Mouse (Mus musculus) neural tube, embryonic 12.5 days (tissue): Measurements from ENCODE around the gene Mindy1. TPM values are rescaled to one million over a fixed set of nuclear protein-coding genes. Genes with fewer than 3 reads are reported as not detected.
"Not testable (repeated sequence)": the region's sequence is repeated elsewhere in the genome, so short reads cannot be mapped to it uniquely, and the experiment has no call there.

Experiments
- ATAC-seq: fragments of 200-750 bp; cut with Nextera tagmentation; 2 replicates; pipeline ENCODE4 v1.8.0; 2017; ENCODE audit warnings: low read depth, mild to moderate bottlenecking, moderate TSS enrichment, moderate library complexity; ENCODE audit not compliant: low FRiP score
- H3K27ac ChIP-seq: fragments of 300-500 bp; sonication (generic); 2 replicates; pipeline ENCODE4 v1.5.1; 2016
- H3K27me3 ChIP-seq: fragments of 300-500 bp; sonication (generic); replicated peaks from 2 replicates; pipeline ENCODE4 v1.6.1; 2016; ENCODE audit warnings: mild to moderate bottlenecking
- H3K36me3 ChIP-seq: fragments of 300-500 bp; sonication (generic); 2 replicates; pipeline ENCODE4 v1.6.1; 2016; ENCODE audit warnings: mild to moderate bottlenecking
- H3K4me1 ChIP-seq: fragments of 300-500 bp; sonication (generic); 2 replicates; pipeline ENCODE4 v1.6.1; 2016
- H3K4me2 ChIP-seq: fragments of 300-500 bp; sonication (generic); replicated peaks from 2 replicates; pipeline ENCODE4 v1.6.1; 2016; ENCODE audit warnings: mild to moderate bottlenecking
- H3K4me3 ChIP-seq: fragments of 300-500 bp; sonication (generic); 2 replicates; pipeline ENCODE4 v1.5.1; 2016
- H3K9ac ChIP-seq: fragments of 300-500 bp; sonication (generic); 2 replicates; pipeline ENCODE4 v1.6.1; 2016; ENCODE audit warnings: mild to moderate bottlenecking
- H3K9me3 ChIP-seq: fragments of 300-500 bp; sonication (generic); 2 replicates; pipeline ENCODE4 v1.6.1; 2016; ENCODE audit warnings: mild to moderate bottlenecking
- WGBS: fragments of 180-500 bp; shearing (Covaris S2); methylation state at CpG from one replicate; pipeline ENCODE4 v1.1.7; 2016; 5-methylcytosine and 5-hydroxymethylcytosine counted together
- polyA plus RNA-seq: library from polyadenylated mRNA; unstranded; fragments of >200 nt; fragmentation: Nextera tagmentation; extraction: Ambion mirVana; gene quantifications from 2 replicates; pipeline ENCODE4 v1.2.1, GENCODE M21; 2016

Mindy1 gene
- polyA plus RNA-seq, 1 experiment from 2014 or later = 51.5 TPM

GRCm38 (mm10) chr3:95318548-95318947 is 37.4 kb downstream of the Mindy1 start:
- H3K9me3 ChIP-seq = no peaks in the 10 kb centered on the region
- H3K4me3 ChIP-seq = no peak overlapping the region
- peaks cover 27% of the 10 kb centered on the region for H3K4me1 ChIP-seq
- H3K27me3 ChIP-seq = no peaks in the 10 kb centered on the region
- no peak overlapping the region for H3K27ac ChIP-seq
- no peak overlapping the region for H3K9ac ChIP-seq
- H3K36me3 ChIP-seq = peaks cover 38% of the 10 kb centered on the region
- 50% methylated on average over 6 of the region's 6 CpGs for WGBS
- H3K4me2 ChIP-seq = no peak overlapping the region
- ATAC-seq = no peak

GRCm38 (mm10) chr3:95319110-95319509 is 38.0 kb downstream of the Mindy1 start:
- peaks cover 43% of the 10 kb centered on the region for H3K36me3 ChIP-seq
- no peaks in the 10 kb centered on the region for H3K27me3 ChIP-seq
- no peak overlapping the region for H3K27ac ChIP-seq
- H3K4me1 ChIP-seq = peaks cover 27% of the 10 kb centered on the region
- no peak overlapping the region for H3K9ac ChIP-seq
- no peaks in the 10 kb centered on the region for H3K9me3 ChIP-seq
- H3K4me3 ChIP-seq = no peak overlapping the region
- WGBS = 75% methylated on average over 2 of the region's 2 CpGs
- H3K4me2 ChIP-seq = no peak overlapping the region
- ATAC-seq = no peak

- no peaks in the 10 kb centered on the region for H3K9me3 ChIP-seq
Measured at GRCm38 (mm10) chr3:95319701-95320625, 38.8 kb downstream of the Mindy1 start.

GRCm38 (mm10) chr3:95323429-95323828 is 42.3 kb downstream of the Mindy1 start:
- Histone ChIP-seq H3K4me1 (0 out of 2 replicates have a peak, but pooled peaks cover 7% of the 10 kb centered on the region), H3K4me2 (no peak overlapping the region), H3K27me3 (no peaks in the 10 kb centered on the region), H3K27ac (no peak overlapping the region), H3K4me3 (no peak overlapping the region), H3K9me3 (no peaks in the 10 kb centered on the region), H3K9ac (no peak overlapping the region), H3K36me3 (peaks cover 84% of the 10 kb centered on the region)
- 96% methylated on average over 3 of the region's 3 CpGs for WGBS
- ATAC-seq = no peak

More at GRCm38 (mm10) chr3:95319701-95320625, 38.8 kb downstream of the Mindy1 start:
- Histone ChIP-seq H3K27me3 (no peaks in the 10 kb centered on the region), H3K4me1 (peaks cover 27% of the 10 kb centered on the region), H3K27ac (no peak overlapping the region), H3K4me3 (no peak overlapping the region), H3K36me3 (peaks cover 52% of the 10 kb centered on the region), H3K4me2 (no peak overlapping the region), H3K9ac (no peak overlapping the region)
- WGBS = 76% methylated on average over 12 of the region's 12 CpGs
- ATAC-seq = no peak

GRCm38 (mm10) chr3:95324454-95325144 is 43.5 kb downstream of the Mindy1 start:
- 97% methylated on average over 6 of the region's 6 CpGs for WGBS

GRCm38 (mm10) chr3:95328803-95329404 is 47.8 kb downstream of the Mindy1 start:
- H3K9ac ChIP-seq = no peak overlapping the region
- no peak overlapping the region for H3K4me2 ChIP-seq
- no peaks in the 10 kb centered on the region for H3K27me3 ChIP-seq
- 80% methylated on average over 1 of the region's 1 CpGs for WGBS
- H3K36me3 ChIP-seq = peaks cover 84% of the 10 kb centered on the region
- no peak overlapping the region for H3K27ac ChIP-seq
- no peak overlapping the region for H3K4me3 ChIP-seq
- H3K9me3 ChIP-seq = no peaks in the 10 kb centered on the region
- no peaks in the 10 kb centered on the region for H3K4me1 ChIP-seq
- no peak for ATAC-seq

More at GRCm38 (mm10) chr3:95324454-95325144, 43.5 kb downstream of the Mindy1 start:
- Histone ChIP-seq H3K9me3 (no peaks in the 10 kb centered on the region), H3K4me1 (no peaks in the 10 kb centered on the region), H3K4me3 (no peak overlapping the region), H3K4me2 (no peak overlapping the region), H3K36me3 (peaks cover 89% of the 10 kb centered on the region), H3K27me3 (no peaks in the 10 kb centered on the region), H3K9ac (no peak overlapping the region), H3K27ac (no peak overlapping the region)
- no peak for ATAC-seq

- Histone ChIP-seq H3K9me3 (no peaks in the 10 kb centered on the region), H3K4me1 (no peaks in the 10 kb centered on the region), H3K9ac (no peak overlapping the region), H3K27me3 (no peaks in the 10 kb centered on the region), H3K27ac (no peak overlapping the region), H3K4me3 (no peak overlapping the region), H3K36me3 (peaks cover 80% of the 10 kb centered on the region), H3K4me2 (no peak overlapping the region)
- ATAC-seq = no peak
- 83% methylated on average over 1 of the region's 1 CpGs for WGBS
Measured at GRCm38 (mm10) chr3:95331528-95331927, 50.4 kb downstream of the Mindy1 start.

- H3K4me1 ChIP-seq = no peaks in the 10 kb centered on the region
- WGBS = 98% methylated on average over 4 of the region's 4 CpGs
- H3K4me3 ChIP-seq = no peak overlapping the region
- no peaks in the 10 kb centered on the region for H3K27me3 ChIP-seq
- H3K4me2 ChIP-seq = no peak overlapping the region
- ATAC-seq = no peak
- no peak overlapping the region for H3K9ac ChIP-seq
- H3K9me3 ChIP-seq = no peaks in the 10 kb centered on the region
- H3K27ac ChIP-seq = no peak overlapping the region
- peaks cover 93% of the 10 kb centered on the region for H3K36me3 ChIP-seq
Measured at GRCm38 (mm10) chr3:95337345-95337744, 56.2 kb downstream of the Mindy1 start.

GRCm38 (mm10) chr3:95338251-95338650 is 57.1 kb downstream of the Mindy1 start:
- Histone ChIP-seq H3K27me3 (no peaks in the 10 kb centered on the region), H3K9me3 (no peaks in the 10 kb centered on the region), H3K9ac (no peak overlapping the region), H3K4me3 (no peak overlapping the region), H3K4me2 (no peak overlapping the region), H3K27ac (no peak overlapping the region), H3K4me1 (no peaks in the 10 kb centered on the region), H3K36me3 (peaks cover 93% of the 10 kb centered on the region)
- ATAC-seq = no peak
- 95% methylated on average over 4 of the region's 4 CpGs for WGBS

- not testable (repeated sequence) for ATAC-seq, H3K9me3 ChIP-seq, H3K4me3 ChIP-seq, H3K4me1 ChIP-seq, H3K4me2 ChIP-seq, H3K27ac ChIP-seq, H3K27me3 ChIP-seq, H3K9ac ChIP-seq
- 94% methylated on average over 9 of the region's 9 CpGs for WGBS
- peaks cover 82% of the 10 kb centered on the region for H3K36me3 ChIP-seq
Measured at GRCm38 (mm10) chr3:95343356-95344000, 62.3 kb downstream of the Mindy1 start.
